Mouse (Mus musculus) liver, adult 2 months (tissue): ENCODE measurements around the gene Nav2. TPM values are rescaled to one million over a fixed set of nuclear protein-coding genes. Genes with fewer than 3 reads are reported as not detected.
A peak's percentile ranks its signal among the peaks of the same experiment; 100 is the strongest.

Experiments
- DNase-seq: peaks from one replicate; pipeline ENCODE4 v3.0.0-alpha.2; 2011; ENCODE audit warnings: low read depth, low spot score; ENCODE audit errors: extremely low read depth
- H3K27ac ChIP-seq: fragments of 200-500 bp; replicated peaks from 2 replicates; pipeline ENCODE4 v1.5.1; 2012; ENCODE audit warnings: low read depth, mild to moderate bottlenecking, control low read depth, inconsistent platforms, low read length; ENCODE audit not compliant: insufficient read depth
- H3K27me3 ChIP-seq: fragments of 200-500 bp; 2 replicates; pipeline ENCODE4 v1.6.1; 2012; ENCODE audit warnings: mild to moderate bottlenecking, moderate library complexity, low read length, inconsistent platforms; ENCODE audit not compliant: control insufficient read depth, insufficient read depth
- H3K36me3 ChIP-seq: fragments of 200-500 bp; 2 replicates; pipeline ENCODE4 v1.6.1; 2012; ENCODE audit warnings: low read length, inconsistent platforms; ENCODE audit not compliant: control insufficient read depth, insufficient read depth
- H3K4me1 ChIP-seq: fragments of 200-500 bp; 2 replicates; pipeline ENCODE4 v1.6.1; 2011; ENCODE audit warnings: low read length; ENCODE audit not compliant: control insufficient read depth, insufficient read depth
- H3K4me3 ChIP-seq: fragments of 200-500 bp; 2 replicates; pipeline ENCODE4 v1.5.1; 2011; ENCODE audit warnings: low read depth, mild to moderate bottlenecking, control low read depth, low read length, moderate library complexity; ENCODE audit not compliant: insufficient read depth
- H3K79me2 ChIP-seq: fragments of 200-500 bp; 2 replicates; pipeline ENCODE4 v1.6.1; 2012; ENCODE audit warnings: inconsistent platforms, mild to moderate bottlenecking, low read length, moderate library complexity; ENCODE audit not compliant: control insufficient read depth, insufficient read depth
- H3K9ac ChIP-seq: fragments of 200-500 bp; 2 replicates; pipeline ENCODE4 v1.6.1; 2012; ENCODE audit warnings: low read depth, mild to moderate bottlenecking, control low read depth, inconsistent platforms, low read length
- CTCF ChIP-seq: fragments of 200-500 bp; IDR thresholded peaks from 2 replicates; pipeline ENCODE4 v1.5.1; 2011; ENCODE audit warnings: low read depth, low read length, control low read depth
- POLR2A ChIP-seq: fragments of 200-500 bp; IDR thresholded peaks from 2 replicates; pipeline ENCODE4 v1.6.1; 2011; ENCODE audit warnings: low read length, control low read depth; ENCODE audit not compliant: insufficient read depth; ENCODE audit errors: extremely low read depth
- WGBS: fragments of 180-500 bp; shearing (Covaris S2); methylation state at CpG from one replicate; pipeline ENCODE4 v1.1.7; 2018; 5-methylcytosine and 5-hydroxymethylcytosine counted together
- polyA plus RNA-seq: library from polyadenylated mRNA; depleted of rRNA; stranded (reverse); fragments of >200 nt; gene quantifications from 2 replicates; pipeline ENCODE4 v1.2.3, GENCODE M21; 2012
- total RNA-seq: library from RNA; depleted of rRNA; stranded (reverse); fragments of >200 nt; gene quantifications from 2 replicates; pipeline ENCODE4 v1.2.3, GENCODE M21; 2014

Gene Nav2
- total and polyA plus RNA-seq, 2 experiments = 11.1 to 17.6 TPM

GRCm38 (mm10) chr7:49520504-49520903, 612.0 kb downstream of the Nav2 start:
- no peak overlapping the region for H3K4me3 ChIP-seq
- H3K79me2 ChIP-seq = peaks cover 2% of the 10 kb centered on the region; the same call in 1 of the 2 replicates
- H3K36me3 ChIP-seq = no peaks in the 10 kb centered on the region
- no peak overlapping the region for H3K9ac ChIP-seq
- WGBS = 38% methylated on average over 2 of the region's 2 CpGs
- peaks cover 24% of the 10 kb centered on the region for H3K4me1 ChIP-seq
- peak; percentile 65 for DNase-seq
- H3K27me3 ChIP-seq = no peaks in the 10 kb centered on the region
- no peak for TF ChIP-seq CTCF
- TF ChIP-seq POLR2A = no peak
- H3K27ac ChIP-seq = no peak overlapping the region

- Histone ChIP-seq H3K4me1 (peaks cover 30% of the 10 kb centered on the region), H3K27ac (no peak overlapping the region), H3K27me3 (no peaks in the 10 kb centered on the region), H3K79me2 (no peaks in the 10 kb centered on the region), H3K36me3 (no peaks in the 10 kb centered on the region), H3K9ac (no peak overlapping the region), H3K4me3 (no peak overlapping the region)
- TF ChIP-seq CTCF = no peak
- TF ChIP-seq POLR2A = no peak
- 80% methylated on average over 4 of the region's 4 CpGs for WGBS
- no peak for DNase-seq
These were observed 612.8 kb downstream of the Nav2 start for GRCm38 (mm10) chr7:49521349-49521748.

- H3K9ac ChIP-seq = no peak overlapping the region
- H3K27ac ChIP-seq = no peak overlapping the region
- no peaks in the 10 kb centered on the region for H3K27me3 ChIP-seq
- H3K79me2 ChIP-seq = 0 out of 2 replicates have a peak, but pooled peaks cover 3% of the 10 kb centered on the region
- no peak overlapping the region for H3K4me3 ChIP-seq
- DNase-seq = no peak
- WGBS = 37% methylated on average over 9 of the region's 9 CpGs
- H3K36me3 ChIP-seq = no peaks in the 10 kb centered on the region
- no peak for TF ChIP-seq CTCF
- TF ChIP-seq POLR2A = no peak
- peaks cover 35% of the 10 kb centered on the region for H3K4me1 ChIP-seq
These were observed 613.5 kb downstream of the Nav2 start for GRCm38 (mm10) chr7:49521976-49522375.

GRCm38 (mm10) chr7:49522411-49523114, 614.0 kb downstream of the Nav2 start:
- Histone ChIP-seq H3K9ac (peak overlapping the region; percentile 69), H3K79me2 (peaks cover 3% of the 10 kb centered on the region; the same call in 1 of the 2 replicates), H3K4me3 (peak overlapping the region; percentile 60), H3K27me3 (no peaks in the 10 kb centered on the region), H3K4me1 (peaks cover 39% of the 10 kb centered on the region), H3K27ac (peak overlapping the region; percentile 93), H3K36me3 (no peaks in the 10 kb centered on the region)
- TF ChIP-seq POLR2A = no peak
- TF ChIP-seq CTCF = no peak
- DNase-seq = peak; percentile 79
- 3% methylated on average over 24 of the region's 24 CpGs for WGBS

GRCm38 (mm10) chr7:49523115-49523445, 614.6 kb downstream of the Nav2 start:
- peaks cover 3% of the 10 kb centered on the region; the same call in 1 of the 2 replicates for H3K79me2 ChIP-seq
- WGBS = 16% methylated on average over 4 of the region's 4 CpGs
- peaks cover 41% of the 10 kb centered on the region for H3K4me1 ChIP-seq
- H3K36me3 ChIP-seq = no peaks in the 10 kb centered on the region
- H3K4me3 ChIP-seq = no peak overlapping the region; the same call in 1 of the 2 replicates
- H3K27me3 ChIP-seq = no peaks in the 10 kb centered on the region
- peak overlapping the region; percentile 93 for H3K27ac ChIP-seq
- DNase-seq = no peak
- H3K9ac ChIP-seq = peak overlapping the region; percentile 60
- no peak for TF ChIP-seq POLR2A
- no peak for TF ChIP-seq CTCF

- WGBS = 22% methylated on average over 5 of the region's 5 CpGs
- DNase-seq = peak; percentile 87
- Histone ChIP-seq H3K4me1 (peaks cover 45% of the 10 kb centered on the region), H3K27ac (peak overlapping the region; percentile 93), H3K36me3 (no peaks in the 10 kb centered on the region), H3K4me3 (peak overlapping the region; percentile 42; the same call in 1 of the 2 replicates), H3K27me3 (no peaks in the 10 kb centered on the region), H3K9ac (0 out of 2 replicates have a peak overlapping the region, but pooled peaks have one; percentile 52), H3K79me2 (peaks cover 3% of the 10 kb centered on the region; the same call in 1 of the 2 replicates)
- TF ChIP-seq CTCF (no peak), POLR2A (no peak)
These were observed 615.2 kb downstream of the Nav2 start for GRCm38 (mm10) chr7:49523729-49524128.
